Mouse (Mus musculus): Measurements from ENCODE around the gene Slc22a4. TPM values are rescaled to one million over a fixed set of nuclear protein-coding genes. Genes with fewer than 3 reads are reported as not detected.

The Slc22a4 gene
- polyA plus RNA-seq, 1 experiment: 2.0 TPM

GRCm38 (mm10) chr11:54018893-54019732, 8.8 kb downstream of the Slc22a4 start:
- Histone ChIP-seq H3K27me3 (ENCODE audit: control insufficient read depth, insufficient read depth, insufficient read length) (no peaks in the 10 kb centered on the region), H3K36me3 (ENCODE audit: control insufficient read depth, insufficient read depth) (no peaks in the 10 kb centered on the region), H3ac (ENCODE audit: control insufficient read depth, insufficient read length) (no peak overlapping the region), H3K4me3 (no peak overlapping the region), H3K79me2 (ENCODE audit: control insufficient read depth, insufficient read depth) (no peaks in the 10 kb centered on the region), H3K4me2 (ENCODE audit: low read depth) (peak overlapping the region; percentile 72)
- TF ChIP-seq MYOG (IDR thresholded peaks at IDR 0.05; ENCODE audit: control insufficient read depth in 1 of 3, insufficient read depth in 1 of 3, insufficient read length in 2 of 3, low read depth in 2 of 3) (no peak), E2F4 (IDR thresholded peaks at IDR 0.05; ENCODE audit: insufficient read depth) (no peak), MYOD1 (IDR thresholded peaks at IDR 0.05; ENCODE audit: control insufficient read depth in 1 of 3, insufficient read length in 2 of 3, low read depth in 2 of 3) (no peak), TCF3 (IDR thresholded peaks at IDR 0.05; ENCODE audit: insufficient read length, low read depth) (no peak), MAX (IDR thresholded peaks at IDR 0.05; ENCODE audit: low read depth) (no peak), USF1 (IDR thresholded peaks at IDR 0.05; ENCODE audit: low read depth) (no peak), POLR2AphosphoS2 (IDR thresholded peaks at IDR 0.05; ENCODE audit: insufficient read length, low read depth) (no peak), SRF (IDR thresholded peaks at IDR 0.05; ENCODE audit: control insufficient read depth, insufficient read length, low read depth) (no peak), REST (IDR thresholded peaks at IDR 0.05; ENCODE audit: insufficient read depth, insufficient read length) (no peak), POLR2A (IDR thresholded peaks at IDR 0.05; ENCODE audit: insufficient read length, low read depth) (no peak), CEBPB (IDR thresholded peaks at IDR 0.05; ENCODE audit: insufficient read depth, poor library complexity, severe bottlenecking) (no peak), TCF12 (IDR thresholded peaks at IDR 0.05; ENCODE audit: insufficient read depth, poor library complexity, severe bottlenecking) (no peak)

GRCm38 (mm10) chr11:54017596-54017995, 10.3 kb downstream of the Slc22a4 start:
- no peaks in the 10 kb centered on the region for H3K36me3 ChIP-seq (ENCODE audit: control insufficient read depth, insufficient read depth)
- H3ac ChIP-seq (ENCODE audit: control insufficient read depth, insufficient read length): no peak overlapping the region
- H3K79me2 ChIP-seq (ENCODE audit: control insufficient read depth, insufficient read depth): no peaks in the 10 kb centered on the region
- TF ChIP-seq TCF12 (IDR thresholded peaks at IDR 0.05; ENCODE audit: insufficient read depth, poor library complexity, severe bottlenecking) (no peak), MAX (IDR thresholded peaks at IDR 0.05; ENCODE audit: low read depth) (no peak), REST (IDR thresholded peaks at IDR 0.05; ENCODE audit: insufficient read depth, insufficient read length) (no peak), SRF (IDR thresholded peaks at IDR 0.05; ENCODE audit: control insufficient read depth, insufficient read length, low read depth) (no peak), MYOD1 (IDR thresholded peaks at IDR 0.05; ENCODE audit: control insufficient read depth in 1 of 3, insufficient read length in 2 of 3, low read depth in 2 of 3) (no peak), USF1 (IDR thresholded peaks at IDR 0.05; ENCODE audit: low read depth) (no peak), POLR2A (IDR thresholded peaks at IDR 0.05; ENCODE audit: insufficient read length, low read depth) (no peak), CEBPB (IDR thresholded peaks at IDR 0.05; ENCODE audit: insufficient read depth, poor library complexity, severe bottlenecking) (no peak)
- peak overlapping the region; percentile 0 for H3K4me3 ChIP-seq
- H3K27me3 ChIP-seq (ENCODE audit: control insufficient read depth, insufficient read depth, insufficient read length): no peaks in the 10 kb centered on the region
- H3K4me2 ChIP-seq (ENCODE audit: low read depth): peak overlapping the region; percentile 72

- Histone ChIP-seq H3K4me3 (no peak overlapping the region), H3K4me2 (ENCODE audit: low read depth) (no peak overlapping the region), H3K79me2 (ENCODE audit: control insufficient read depth, insufficient read depth) (no peaks in the 10 kb centered on the region), H3K27me3 (ENCODE audit: control insufficient read depth, insufficient read depth, insufficient read length) (no peaks in the 10 kb centered on the region), H3K36me3 (ENCODE audit: control insufficient read depth, insufficient read depth) (no peaks in the 10 kb centered on the region), H3ac (ENCODE audit: control insufficient read depth, insufficient read length) (no peak overlapping the region)
- no peak for TF ChIP-seq TCF3 (IDR thresholded peaks at IDR 0.05; ENCODE audit: insufficient read length, low read depth)
- TF ChIP-seq MYOG (IDR thresholded peaks at IDR 0.05; ENCODE audit: control insufficient read depth in 1 of 3, insufficient read depth in 1 of 3, insufficient read length in 2 of 3, low read depth in 2 of 3): no peak
- TF ChIP-seq POLR2A (IDR thresholded peaks at IDR 0.05; ENCODE audit: insufficient read length, low read depth): no peak
- TF ChIP-seq POLR2AphosphoS2 (IDR thresholded peaks at IDR 0.05; ENCODE audit: insufficient read length, low read depth): no peak
- TF ChIP-seq TCF12 (IDR thresholded peaks at IDR 0.05; ENCODE audit: insufficient read depth, poor library complexity, severe bottlenecking): no peak
- TF ChIP-seq REST (IDR thresholded peaks at IDR 0.05; ENCODE audit: insufficient read depth, insufficient read length): no peak
- TF ChIP-seq MYOD1 (IDR thresholded peaks at IDR 0.05; ENCODE audit: control insufficient read depth in 1 of 3, insufficient read length in 2 of 3, low read depth in 2 of 3): no peak
- no peak for TF ChIP-seq SRF (IDR thresholded peaks at IDR 0.05; ENCODE audit: control insufficient read depth, insufficient read length, low read depth)
- TF ChIP-seq E2F4 (IDR thresholded peaks at IDR 0.05; ENCODE audit: insufficient read depth): no peak
- no peak for TF ChIP-seq USF1 (IDR thresholded peaks at IDR 0.05; ENCODE audit: low read depth)
- no peak for TF ChIP-seq MAX (IDR thresholded peaks at IDR 0.05; ENCODE audit: low read depth)
- no peak for TF ChIP-seq CEBPB (IDR thresholded peaks at IDR 0.05; ENCODE audit: insufficient read depth, poor library complexity, severe bottlenecking)
These were observed 11.8 kb downstream of the Slc22a4 start for GRCm38 (mm10) chr11:54016051-54016450.

- no peaks in the 10 kb centered on the region for H3K36me3 ChIP-seq (ENCODE audit: control insufficient read depth, insufficient read depth)
- no peak overlapping the region for H3ac ChIP-seq (ENCODE audit: control insufficient read depth, insufficient read length)
- no peak overlapping the region for H3K4me2 ChIP-seq (ENCODE audit: low read depth)
- H3K27me3 ChIP-seq (ENCODE audit: control insufficient read depth, insufficient read depth, insufficient read length): no peaks in the 10 kb centered on the region
- no peaks in the 10 kb centered on the region for H3K79me2 ChIP-seq (ENCODE audit: control insufficient read depth, insufficient read depth)
- no peak overlapping the region for H3K4me3 ChIP-seq
- TF ChIP-seq REST (IDR thresholded peaks at IDR 0.05; ENCODE audit: insufficient read depth, insufficient read length) (no peak), MYOG (IDR thresholded peaks at IDR 0.05; ENCODE audit: control insufficient read depth in 1 of 3, insufficient read depth in 1 of 3, insufficient read length in 2 of 3, low read depth in 2 of 3) (no peak), POLR2A (IDR thresholded peaks at IDR 0.05; ENCODE audit: insufficient read length, low read depth) (no peak), CEBPB (IDR thresholded peaks at IDR 0.05; ENCODE audit: insufficient read depth, poor library complexity, severe bottlenecking) (no peak), TCF3 (IDR thresholded peaks at IDR 0.05; ENCODE audit: insufficient read length, low read depth) (no peak), MYOD1 (IDR thresholded peaks at IDR 0.05; ENCODE audit: control insufficient read depth in 1 of 3, insufficient read length in 2 of 3, low read depth in 2 of 3) (no peak), SRF (IDR thresholded peaks at IDR 0.05; ENCODE audit: control insufficient read depth, insufficient read length, low read depth) (no peak), MAX (IDR thresholded peaks at IDR 0.05; ENCODE audit: low read depth) (no peak), USF1 (IDR thresholded peaks at IDR 0.05; ENCODE audit: low read depth) (no peak), E2F4 (IDR thresholded peaks at IDR 0.05; ENCODE audit: insufficient read depth) (no peak)
These were observed 14.9 kb downstream of the Slc22a4 start for GRCm38 (mm10) chr11:54012961-54013360.

Measured in myocyte (in vitro differentiated cells).